Mouse (Mus musculus): ENCODE results near the gene Ntm. TPM values are rescaled to one million over a fixed set of nuclear protein-coding genes. Genes with fewer than 3 reads are reported as not detected.

Ntm gene
- total RNA-seq, 2 experiments from 2014 or later: 5.4 to 6.2 TPM

GRCm38 (mm10) chr9:29252866-29253265 lies 710.1 kb downstream of the Ntm start:
- no peak for DNase-seq (ENCODE audit: low spot score in 2 of 2)

DNA sequence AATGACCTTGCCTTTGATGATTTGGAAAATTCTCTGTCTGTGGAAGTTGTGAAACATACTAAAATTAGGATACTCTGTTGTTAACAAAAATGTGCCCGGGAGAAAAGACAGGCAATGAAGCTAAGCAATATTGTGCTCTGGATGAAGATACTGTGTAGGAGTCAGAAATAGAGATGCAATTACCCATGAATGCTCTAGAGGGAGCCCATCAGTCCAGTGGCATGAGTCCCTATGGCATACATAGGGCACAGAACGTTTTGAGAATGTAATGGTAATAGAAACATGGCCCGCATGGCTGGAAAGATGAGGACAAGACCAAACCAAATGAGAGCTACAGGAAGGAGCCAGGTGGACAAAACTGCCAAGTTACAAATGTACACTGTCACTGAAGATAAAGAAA lies 712.1 kb downstream of the Ntm start:
- no peak for DNase-seq (ENCODE audit: low spot score in 2 of 2)

GRCm38 (mm10) chr9:29247812-29248211 lies 715.1 kb downstream of the Ntm start:
- DNase-seq (ENCODE audit: low spot score in 2 of 2): no peak

- no peak for DNase-seq (ENCODE audit: low spot score in 2 of 2)
Observed at GRCm38 (mm10) chr9:29244006-29244405, 718.9 kb downstream of the Ntm start.

- no peak for DNase-seq (ENCODE audit: low spot score in 2 of 2)
Observed at GRCm38 (mm10) chr9:29242497-29243422, 720.2 kb downstream of the Ntm start.

DNA sequence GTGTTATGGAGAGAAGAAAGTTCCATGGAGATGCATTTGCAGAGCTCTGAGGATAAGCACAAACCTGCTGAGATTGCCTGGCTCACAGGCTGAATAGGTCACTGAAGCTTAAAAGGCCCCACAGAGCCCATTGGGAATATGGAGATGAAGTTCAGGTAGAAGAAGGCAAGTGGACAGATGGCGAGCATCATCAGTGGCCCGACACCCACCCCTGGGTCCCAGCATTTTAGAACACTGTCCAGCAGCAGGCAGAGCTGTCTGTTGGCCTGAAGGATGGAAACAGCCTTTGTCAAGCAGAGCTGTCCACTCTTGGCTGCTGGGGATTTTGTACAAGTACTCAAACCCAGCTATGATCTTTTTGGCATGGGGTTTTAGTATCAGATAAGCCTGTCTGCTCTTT lies 722.1 kb downstream of the Ntm start:
- no peak for DNase-seq (ENCODE audit: low spot score in 2 of 2)

DNA sequence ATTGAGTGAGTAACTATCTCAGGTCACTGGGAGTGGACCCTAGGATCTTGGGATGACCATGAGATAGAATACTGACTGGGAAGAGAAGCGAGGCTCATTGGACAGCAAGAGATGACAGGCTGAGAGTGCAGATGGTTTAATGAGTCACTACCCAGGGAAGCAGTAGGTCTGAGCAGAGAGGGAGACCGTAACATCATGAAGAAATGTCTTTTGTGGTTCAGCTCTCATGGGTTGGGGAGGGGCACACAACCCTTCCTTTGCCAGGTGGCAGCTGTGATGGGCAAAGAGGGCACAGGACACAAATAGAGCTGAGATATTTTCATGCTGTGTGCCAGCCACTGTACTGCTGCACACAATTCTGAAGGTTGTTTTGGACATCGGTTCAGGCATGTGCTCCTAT lies 724.0 kb downstream of the Ntm start:
- no peak for DNase-seq (ENCODE audit: low spot score in 2 of 2)

- DNase-seq (ENCODE audit: low spot score in 2 of 2): no peak
Observed at GRCm38 (mm10) chr9:29236752-29237151, 726.2 kb downstream of the Ntm start.

DNA sequence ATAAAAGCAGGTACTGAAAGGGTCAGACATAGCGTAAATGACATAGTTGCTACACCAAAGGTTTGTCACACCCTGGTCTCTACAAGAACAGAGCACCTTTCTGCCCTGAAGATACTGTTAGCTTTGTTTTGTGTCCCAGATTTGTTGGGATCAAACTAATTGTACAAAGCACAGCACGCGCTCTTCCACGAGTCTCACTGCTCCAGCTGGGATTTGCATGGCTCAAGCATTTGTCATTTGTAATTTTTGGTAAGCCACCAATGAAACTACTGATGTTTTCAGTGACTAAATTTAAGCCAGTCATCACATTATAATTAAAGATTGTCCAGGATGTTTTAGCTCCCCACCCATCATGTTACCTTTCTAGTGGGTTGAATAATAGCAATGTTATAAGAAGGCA lies 735.2 kb downstream of the Ntm start:
- no peak for DNase-seq (ENCODE audit: low spot score in 2 of 2)

DNA sequence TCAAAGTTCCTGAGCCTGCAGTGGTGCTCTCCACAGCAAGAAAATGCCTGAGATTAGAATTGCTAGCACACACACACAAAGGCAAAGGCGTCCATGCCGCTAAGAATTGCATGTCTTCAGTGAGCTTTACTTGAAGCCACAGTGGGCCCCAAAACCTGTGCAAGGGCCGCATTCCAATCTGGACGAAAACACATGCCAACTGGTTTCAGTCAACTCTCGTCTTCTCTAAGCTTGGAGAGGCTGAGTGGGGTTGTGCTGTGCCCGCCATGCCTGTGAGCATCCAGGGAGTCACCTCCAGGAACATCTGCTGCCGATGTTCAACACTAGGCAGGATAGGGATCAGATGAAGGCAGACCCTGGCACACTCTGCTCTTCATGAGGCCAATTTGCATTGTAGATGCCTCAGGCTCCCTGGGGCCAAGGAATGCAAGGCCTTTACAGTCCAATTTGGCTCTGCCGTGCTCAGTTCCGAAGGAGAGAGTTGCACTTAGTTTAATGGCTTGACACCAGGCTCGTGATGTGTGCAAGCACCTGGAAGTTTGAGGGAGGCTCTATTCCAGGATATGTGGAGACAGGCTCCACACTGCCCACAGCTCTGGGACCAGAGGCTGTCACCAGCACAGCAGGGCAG lies 739.9 kb downstream of the Ntm start:
- DNase-seq (ENCODE audit: low spot score in 2 of 2): no peak

DNA sequence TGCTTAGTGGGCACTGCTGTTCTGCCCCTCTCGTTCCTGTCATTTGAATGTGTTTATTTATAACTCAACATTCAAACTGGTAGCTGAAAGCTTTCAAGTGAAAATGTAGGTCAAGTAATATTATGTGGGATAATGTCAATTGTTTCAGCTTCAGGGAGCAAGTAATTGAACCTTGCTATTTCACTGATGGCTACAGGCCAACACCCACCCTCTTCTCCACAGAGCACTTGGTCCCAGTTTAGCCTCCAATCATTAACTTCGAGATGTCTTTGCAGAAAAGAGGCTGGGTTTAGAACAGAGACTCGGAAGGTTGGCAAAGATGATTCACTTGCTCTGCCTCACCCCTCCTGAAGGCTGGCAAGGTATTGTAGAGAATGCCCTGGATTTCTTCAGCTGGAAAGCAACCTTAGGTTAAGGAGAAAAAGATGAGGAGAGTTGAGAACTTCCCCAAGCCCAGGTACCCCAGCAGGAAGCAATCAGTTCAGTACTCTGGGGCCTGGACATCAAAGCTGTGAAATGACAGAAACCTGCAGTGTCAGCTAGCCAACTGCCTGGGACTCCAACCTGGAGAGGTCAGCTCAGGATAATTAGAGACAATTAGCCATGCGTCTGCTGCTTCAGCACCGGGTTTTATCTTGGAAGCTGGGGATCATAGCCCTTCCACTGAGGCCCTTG lies 741.9 kb downstream of the Ntm start:
- DNase-seq (ENCODE audit: low spot score in 2 of 2): no peak

- no peak for DNase-seq (ENCODE audit: low spot score in 2 of 2)
Observed at GRCm38 (mm10) chr9:29220493-29220892, 742.4 kb downstream of the Ntm start.

- DNase-seq (ENCODE audit: low spot score in 2 of 2): no peak
Observed at GRCm38 (mm10) chr9:29217951-29218350, 745.0 kb downstream of the Ntm start.

GRCm38 (mm10) chr9:29216528-29216927 lies 746.4 kb downstream of the Ntm start:
- DNase-seq (ENCODE audit: low spot score in 2 of 2): no peak

- no peak for DNase-seq (ENCODE audit: low spot score in 2 of 2)
Observed at GRCm38 (mm10) chr9:29215796-29216195, 747.1 kb downstream of the Ntm start.

- no peak for DNase-seq (ENCODE audit: low spot score in 2 of 2)
Observed at GRCm38 (mm10) chr9:29215241-29215640, 747.7 kb downstream of the Ntm start.

DNA sequence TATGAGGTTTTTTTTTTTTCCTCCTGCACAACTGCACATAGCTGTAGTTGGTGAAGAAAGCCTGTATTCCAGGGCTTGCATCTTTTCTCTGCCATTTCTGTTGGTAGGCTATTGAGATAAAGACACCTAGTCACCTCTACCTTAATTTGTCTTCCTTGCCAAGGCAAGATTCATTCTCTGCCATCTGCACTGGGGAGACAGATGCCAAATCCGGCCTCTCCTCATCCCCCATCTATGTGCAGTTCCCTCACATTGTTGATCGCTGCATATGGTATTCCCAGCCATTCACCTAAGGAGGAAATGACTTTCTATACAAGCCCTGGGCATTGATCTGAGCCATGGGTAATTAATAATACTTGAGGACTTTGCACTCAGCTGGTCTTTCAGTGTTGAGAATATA lies 753.7 kb downstream of the Ntm start:
- DNase-seq (ENCODE audit: low spot score in 2 of 2): no peak

- no peak for DNase-seq (ENCODE audit: low spot score in 2 of 2)
Observed at GRCm38 (mm10) chr9:29208142-29208541, 754.8 kb downstream of the Ntm start.

DNA sequence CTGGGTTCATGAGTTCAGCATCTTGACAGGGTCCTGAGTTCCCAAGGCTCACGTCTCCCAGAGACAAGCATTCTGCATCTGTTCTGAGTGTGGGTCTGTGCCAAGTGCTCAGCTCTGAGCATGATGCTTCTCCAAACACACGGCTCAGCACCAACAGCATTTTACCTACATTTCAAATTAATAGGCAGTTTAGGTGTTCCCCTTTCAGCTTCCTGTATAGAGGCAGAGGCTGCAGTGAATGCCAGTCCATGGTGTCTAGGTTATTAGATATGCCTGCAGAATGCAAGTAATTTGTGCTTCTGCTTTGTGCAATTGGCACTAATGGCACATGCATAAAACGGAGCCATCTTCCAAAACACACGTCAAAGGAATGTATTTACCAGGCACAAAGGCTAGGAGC lies 757.3 kb downstream of the Ntm start:
- DNase-seq (ENCODE audit: low spot score in 2 of 2): no peak

GRCm38 (mm10) chr9:29202196-29202595 lies 760.7 kb downstream of the Ntm start:
- no peak for DNase-seq (ENCODE audit: low spot score in 2 of 2)

- DNase-seq (ENCODE audit: low spot score in 2 of 2): peak in 1 of 2 experiments; percentile 8
Observed at GRCm38 (mm10) chr9:29201163-29202053, 761.5 kb downstream of the Ntm start.

Measured in adrenal gland, postnatal 4 days (tissue).